Mouse (Mus musculus) hindbrain, embryonic 11.5 days (tissue): ENCODE data around the gene Sbno2. TPM values are rescaled to one million over a fixed set of nuclear protein-coding genes. Genes with fewer than 3 reads are reported as not detected.
A peak's percentile ranks its signal among the peaks of the same experiment; 100 is the strongest.
"Not testable (repeated sequence)": the region's sequence is repeated elsewhere in the genome, so short reads cannot be mapped to it uniquely, and the experiment has no call there.

Source experiments
- ATAC-seq: fragments of 200-750 bp; cut with Nextera tagmentation; 2 replicates; pipeline ENCODE4 v1.8.0; 2017; ENCODE audit warnings: mild to moderate bottlenecking, moderate TSS enrichment, moderate library complexity; ENCODE audit not compliant: low FRiP score
- DNase-seq: peaks from one replicate; pipeline ENCODE4 v3.0.0-alpha.2; 2015; ENCODE audit warnings: low spot score
- H3K27ac ChIP-seq: fragments of 300-500 bp; sonication (generic); 2 replicates; pipeline ENCODE4 v1.5.1; 2014; ENCODE audit warnings: mild to moderate bottlenecking, low read depth, low read length
- H3K27me3 ChIP-seq: fragments of 300-500 bp; sonication (generic); 2 replicates; pipeline ENCODE4 v1.6.1; 2014; ENCODE audit warnings: mild to moderate bottlenecking, low read length, moderate library complexity, mixed read lengths; ENCODE audit not compliant: control insufficient read depth, insufficient read depth
- H3K36me3 ChIP-seq: fragments of 300-500 bp; sonication (generic); 2 replicates; pipeline ENCODE4 v1.6.1; 2014; ENCODE audit warnings: mild to moderate bottlenecking, low read length, moderate library complexity, mixed read lengths; ENCODE audit not compliant: control insufficient read depth, insufficient read depth
- H3K4me1 ChIP-seq: fragments of 300-500 bp; sonication (generic); replicated peaks from 2 replicates; pipeline ENCODE4 v1.6.1; 2014; ENCODE audit warnings: low read length, mixed read lengths; ENCODE audit not compliant: control insufficient read depth, insufficient read depth
- H3K4me2 ChIP-seq: fragments of 300-500 bp; sonication (generic); replicated peaks from 2 replicates; pipeline ENCODE4 v1.6.1; 2014; ENCODE audit warnings: mild to moderate bottlenecking, low read depth, low read length
- H3K4me3 ChIP-seq: fragments of 300-500 bp; sonication (generic); 2 replicates; pipeline ENCODE4 v1.5.1; 2014; ENCODE audit warnings: low read depth, low read length
- H3K9ac ChIP-seq: fragments of 300-500 bp; sonication (generic); 2 replicates; pipeline ENCODE4 v1.6.1; 2014; ENCODE audit warnings: low read depth, low read length
- H3K9me3 ChIP-seq: fragments of 300-500 bp; sonication (generic); 2 replicates; pipeline ENCODE4 v1.6.1; 2016; ENCODE audit warnings: low read length; ENCODE audit not compliant: control insufficient read depth
- WGBS: fragments of 180-500 bp; shearing (Covaris S2); extraction: QIAGEN DNeasy Blood & Tissue Kit; methylation state at CpG from one replicate; pipeline ENCODE4 v1.1.7; 2014; 5-methylcytosine and 5-hydroxymethylcytosine counted together
- polyA plus RNA-seq: library from polyadenylated mRNA; unstranded; fragments of >200 nt; fragmentation: Nextera tagmentation; extraction: Ambion mirVana; gene quantifications from 2 replicates; pipeline ENCODE4 v1.2.1, GENCODE M21; 2014

Sbno2 gene
- polyA plus RNA-seq, 1 experiment from 2014 or later = 9.5 TPM

DNA sequence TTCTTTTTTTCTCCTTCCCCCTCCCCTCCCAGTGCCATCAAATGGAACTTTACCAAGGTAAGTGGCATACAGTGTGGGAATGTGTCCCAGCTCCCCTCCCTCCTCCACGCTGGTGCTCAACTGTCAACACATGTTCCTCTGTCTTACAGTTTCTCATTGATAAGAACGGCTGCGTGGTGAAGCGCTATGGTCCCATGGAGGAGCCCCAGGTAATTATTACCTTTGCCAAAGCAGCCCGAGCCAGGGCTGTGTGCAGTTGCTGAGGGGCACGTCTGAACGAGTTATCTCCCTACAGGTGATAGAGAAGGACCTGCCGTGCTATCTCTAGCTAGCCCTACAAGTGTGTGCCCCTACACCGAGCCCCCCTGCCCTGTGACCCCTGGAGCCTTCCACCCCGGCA is 49.5 kb downstream of the Sbno2 start:
- H3K4me2 ChIP-seq = no peak overlapping the region
- no peak overlapping the region for H3K4me3 ChIP-seq
- peaks cover 3% of the 10 kb centered on the region; the same call in 1 of the 2 replicates for H3K36me3 ChIP-seq
- WGBS = 90% methylated on average over 9 of the region's 10 CpGs
- H3K9ac ChIP-seq = no peak overlapping the region
- DNase-seq (no peak), ATAC-seq (no peak)
- no peaks in the 10 kb centered on the region for H3K27me3 ChIP-seq
- no peaks in the 10 kb centered on the region for H3K9me3 ChIP-seq
- H3K4me1 ChIP-seq = peaks cover 3% of the 10 kb centered on the region
- no peak overlapping the region for H3K27ac ChIP-seq

DNA sequence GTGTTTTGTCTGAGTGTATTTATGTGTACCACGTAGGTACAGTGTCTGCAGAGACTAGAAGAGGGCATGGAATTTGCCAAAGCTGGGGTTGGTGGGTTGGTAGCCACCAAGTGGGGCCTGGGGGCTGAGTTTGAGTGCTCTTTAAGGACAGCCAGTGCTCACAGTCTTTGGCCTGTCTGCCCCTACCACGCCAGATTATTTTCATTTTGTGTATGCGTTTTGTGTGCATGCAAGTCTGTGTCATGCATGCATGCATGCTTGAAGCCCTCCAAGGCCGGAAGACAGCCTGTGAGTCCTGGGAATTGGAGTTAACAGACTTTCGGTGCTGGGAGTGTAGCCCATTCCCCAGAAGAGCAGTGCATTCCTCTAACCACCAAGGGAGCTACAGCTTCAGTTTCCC is 50.0 kb downstream of the Sbno2 start:
- 86% methylated on average over 5 of the region's 5 CpGs for WGBS
- ATAC-seq (no peak), DNase-seq (no peak)
- Histone ChIP-seq H3K9ac (peak overlapping the region; percentile 23), H3K4me2 (peak overlapping the region; percentile 85), H3K27me3 (no peaks in the 10 kb centered on the region), H3K36me3 (peaks cover 3% of the 10 kb centered on the region; the same call in 1 of the 2 replicates), H3K9me3 (no peaks in the 10 kb centered on the region), H3K4me3 (0 out of 2 replicates have a peak overlapping the region, but pooled peaks have one; percentile 89), H3K4me1 (peaks cover 3% of the 10 kb centered on the region), H3K27ac (no peak overlapping the region)

DNA sequence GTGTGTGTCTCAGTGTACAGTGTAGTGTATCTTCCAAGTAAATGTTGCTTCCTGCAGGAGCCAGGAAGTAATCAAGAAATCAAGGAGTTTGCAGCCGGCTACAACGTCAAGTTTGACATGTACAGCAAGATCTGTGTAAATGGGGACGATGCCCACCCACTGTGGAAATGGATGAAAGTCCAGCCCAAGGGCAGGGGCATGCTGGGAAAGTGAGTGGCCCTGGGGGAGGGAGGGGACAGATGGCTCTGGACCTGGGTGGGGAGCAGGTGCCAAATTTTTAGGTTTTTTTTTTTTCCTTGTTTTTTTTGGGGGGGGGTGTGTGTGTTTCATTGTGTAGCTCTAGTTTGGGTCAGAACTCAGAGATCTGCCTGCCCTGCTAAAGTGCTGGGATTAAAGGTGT is 50.5 kb downstream of the Sbno2 start:
- not testable (repeated sequence) for H3K27ac ChIP-seq, DNase-seq, H3K27me3 ChIP-seq, H3K36me3 ChIP-seq, H3K9me3 ChIP-seq, H3K4me1 ChIP-seq, H3K9ac ChIP-seq, ATAC-seq
- Histone ChIP-seq H3K4me3 (peak overlapping the region; percentile 89), H3K4me2 (peak overlapping the region; percentile 85)
- WGBS = 34% methylated on average over 3 of the region's 3 CpGs

DNA sequence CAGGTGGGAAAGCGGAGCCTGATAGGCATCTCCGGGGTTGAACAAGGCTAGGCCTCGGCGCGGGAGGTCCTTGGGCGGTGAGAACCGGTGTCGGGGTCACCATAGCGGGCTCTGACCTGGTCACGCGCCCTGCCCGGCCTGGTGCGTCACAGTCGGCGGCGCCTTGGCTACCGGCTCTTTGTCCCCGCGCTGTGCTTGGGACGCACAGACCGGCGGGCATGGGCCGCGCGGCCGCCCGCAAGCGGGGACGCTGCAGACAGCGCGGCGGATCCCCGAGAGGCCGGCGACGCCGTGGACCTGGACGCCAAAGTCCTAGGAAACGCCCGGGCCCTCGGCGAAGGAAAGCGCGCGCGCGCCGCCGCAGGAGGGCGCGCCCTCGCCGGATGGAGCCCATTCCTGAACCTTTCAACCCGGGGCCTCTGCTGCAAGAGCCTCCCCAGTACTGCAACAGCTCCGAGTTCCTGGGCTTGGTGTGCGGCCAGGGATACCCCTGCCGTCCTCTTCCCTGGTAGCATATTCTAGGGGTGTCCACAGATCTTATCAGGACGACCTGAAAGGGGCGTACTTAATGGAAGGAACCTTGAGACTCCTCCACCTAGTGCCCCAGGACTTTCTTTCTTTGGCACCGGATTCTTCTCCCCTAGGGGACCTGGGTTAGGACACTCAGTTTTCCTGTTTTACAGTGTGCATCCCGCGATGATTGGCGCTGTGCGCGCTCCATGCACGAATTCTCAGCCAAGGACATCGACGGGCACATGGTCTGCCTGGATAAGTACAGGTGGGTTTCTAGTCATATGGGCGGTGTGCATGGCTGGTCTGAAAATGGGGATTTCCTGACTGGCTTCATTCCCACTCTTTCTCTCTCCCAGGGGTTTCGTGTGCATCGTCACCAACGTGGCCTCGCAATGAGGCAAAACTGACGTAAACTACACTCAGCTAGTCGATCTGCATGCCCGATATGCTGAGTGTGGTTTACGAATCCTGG is 51.2 kb downstream of the Sbno2 start:
- Histone ChIP-seq H3K36me3 (peaks cover 3% of the 10 kb centered on the region; the same call in 1 of the 2 replicates), H3K4me3 (peak overlapping the region; percentile 89), H3K4me2 (peak overlapping the region; percentile 85), H3K9ac (peak overlapping the region; percentile 93), H3K4me1 (peaks cover 3% of the 10 kb centered on the region), H3K9me3 (no peaks in the 10 kb centered on the region), H3K27me3 (no peaks in the 10 kb centered on the region), H3K27ac (peak overlapping the region; percentile 98)
- WGBS = 3% methylated on average over 77 of the region's 77 CpGs
- DNase-seq = peak; percentile 79
- ATAC-seq = peak; percentile 69

DNA sequence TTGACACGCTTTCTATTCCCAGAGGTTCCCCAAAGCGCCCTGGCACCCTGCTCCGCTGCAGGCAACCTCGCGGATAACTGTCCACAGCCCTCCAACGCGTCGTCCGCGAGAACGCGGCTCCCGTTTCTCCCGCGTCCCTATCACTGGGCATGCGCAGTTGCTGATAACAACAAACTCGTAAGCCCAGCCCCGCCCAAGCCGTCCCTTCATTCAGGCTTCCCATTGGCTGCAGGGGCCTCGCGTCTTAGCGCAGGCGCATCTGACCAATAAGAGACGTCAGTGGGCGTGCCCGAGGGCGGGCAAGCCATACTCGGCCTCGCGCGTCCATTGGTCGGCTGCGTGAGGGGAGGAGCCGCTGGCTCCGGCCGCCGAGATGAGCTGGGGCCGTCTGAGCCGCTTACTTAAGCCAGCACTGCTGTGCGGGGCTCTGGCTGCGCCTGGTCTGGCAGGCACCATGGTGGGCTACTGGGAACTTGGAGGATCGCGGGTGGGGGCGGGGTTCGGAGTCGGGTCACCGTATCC is 52.1 kb downstream of the Sbno2 start:
- peak overlapping the region; percentile 89 for H3K4me3 ChIP-seq
- peak overlapping the region; percentile 93 for H3K9ac ChIP-seq
- ATAC-seq (peak; percentile 96), DNase-seq (peak; percentile 100)
- no peaks in the 10 kb centered on the region for H3K27me3 ChIP-seq
- peak overlapping the region; percentile 85 for H3K4me2 ChIP-seq
- peaks cover 3% of the 10 kb centered on the region; the same call in 1 of the 2 replicates for H3K36me3 ChIP-seq
- H3K4me1 ChIP-seq = peaks cover 5% of the 10 kb centered on the region
- 0% methylated on average over 47 of the region's 47 CpGs for WGBS
- H3K9me3 ChIP-seq = no peaks in the 10 kb centered on the region
- H3K27ac ChIP-seq = peak overlapping the region; percentile 98

DNA sequence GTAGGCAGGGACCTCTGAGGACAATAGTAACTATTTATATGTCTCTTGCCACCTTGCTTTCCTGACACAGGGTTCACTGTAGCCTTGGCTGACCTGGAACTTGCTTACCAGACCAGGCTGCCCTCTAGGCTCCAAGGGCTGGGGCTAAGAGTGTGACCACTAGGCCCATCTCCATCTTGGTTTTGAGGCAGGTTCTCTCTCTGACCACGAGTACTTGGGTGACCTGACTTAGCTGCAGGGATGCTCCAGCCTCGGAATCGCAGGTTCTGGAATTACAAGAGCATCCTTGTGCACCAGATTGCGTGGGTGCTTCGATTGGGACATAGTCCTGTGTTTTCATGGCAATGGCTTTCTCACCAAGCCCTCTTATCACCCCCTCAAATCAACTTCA is 53.0 kb downstream of the Sbno2 start:
- 87% methylated on average over 5 of the region's 5 CpGs for WGBS
- no peak overlapping the region for H3K4me2 ChIP-seq
- DNase-seq (no peak), ATAC-seq (no peak)
- H3K27ac ChIP-seq = no peak overlapping the region
- H3K4me1 ChIP-seq = peaks cover 11% of the 10 kb centered on the region
- H3K36me3 ChIP-seq = peaks cover 3% of the 10 kb centered on the region; the same call in 1 of the 2 replicates
- no peaks in the 10 kb centered on the region for H3K9me3 ChIP-seq
- H3K9ac ChIP-seq = no peak overlapping the region
- no peaks in the 10 kb centered on the region for H3K27me3 ChIP-seq
- no peak overlapping the region for H3K4me3 ChIP-seq

DNA sequence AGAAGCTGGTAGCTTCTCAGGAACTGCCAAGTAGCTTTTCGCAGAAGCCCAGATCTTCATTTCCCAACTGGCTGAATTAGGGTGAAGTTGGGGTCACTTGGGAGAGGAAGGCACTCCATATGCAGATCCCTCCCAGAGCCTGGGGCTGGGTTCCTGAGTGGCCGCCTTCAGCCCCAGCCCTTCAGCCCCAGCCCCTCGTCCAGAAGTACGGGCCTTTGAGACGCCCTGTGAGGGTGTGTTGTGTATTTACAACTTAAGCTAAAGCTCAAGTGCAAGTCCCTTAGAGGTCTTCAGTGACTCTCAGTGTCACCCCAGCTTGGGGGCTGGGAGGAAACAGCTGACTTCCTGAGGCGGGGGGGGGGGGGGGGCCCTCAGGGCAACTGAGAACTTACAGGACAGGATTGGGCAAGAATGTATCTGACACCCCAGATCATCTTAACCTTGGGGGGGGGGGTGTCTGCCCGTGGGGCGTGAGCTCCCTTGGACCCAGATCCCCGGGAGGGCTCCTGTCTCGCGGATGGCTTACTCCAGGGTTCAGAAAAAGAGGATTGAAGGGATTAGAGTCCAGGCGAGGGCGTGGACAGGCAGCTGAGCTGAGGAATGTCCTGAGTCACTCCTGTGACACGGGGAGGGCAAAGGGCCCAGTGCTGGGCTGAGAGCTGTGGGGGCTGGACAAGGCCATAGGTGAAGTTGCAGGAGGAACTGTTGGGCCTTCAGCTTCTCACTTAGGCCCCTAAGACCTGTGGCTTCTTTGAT is 53.6 kb downstream of the Sbno2 start:
- no peak overlapping the region for H3K4me3 ChIP-seq
- H3K9ac ChIP-seq = no peak overlapping the region
- ATAC-seq (no peak), DNase-seq (no peak)
- 0 out of 2 replicates have a peak overlapping the region, but pooled peaks have one; percentile 36 for H3K27ac ChIP-seq
- H3K27me3 ChIP-seq = no peaks in the 10 kb centered on the region
- H3K4me2 ChIP-seq = no peak overlapping the region
- H3K4me1 ChIP-seq = peaks cover 11% of the 10 kb centered on the region
- H3K9me3 ChIP-seq = no peaks in the 10 kb centered on the region
- peaks cover 3% of the 10 kb centered on the region; the same call in 1 of the 2 replicates for H3K36me3 ChIP-seq
- 34% methylated on average over 13 of the region's 14 CpGs for WGBS

DNA sequence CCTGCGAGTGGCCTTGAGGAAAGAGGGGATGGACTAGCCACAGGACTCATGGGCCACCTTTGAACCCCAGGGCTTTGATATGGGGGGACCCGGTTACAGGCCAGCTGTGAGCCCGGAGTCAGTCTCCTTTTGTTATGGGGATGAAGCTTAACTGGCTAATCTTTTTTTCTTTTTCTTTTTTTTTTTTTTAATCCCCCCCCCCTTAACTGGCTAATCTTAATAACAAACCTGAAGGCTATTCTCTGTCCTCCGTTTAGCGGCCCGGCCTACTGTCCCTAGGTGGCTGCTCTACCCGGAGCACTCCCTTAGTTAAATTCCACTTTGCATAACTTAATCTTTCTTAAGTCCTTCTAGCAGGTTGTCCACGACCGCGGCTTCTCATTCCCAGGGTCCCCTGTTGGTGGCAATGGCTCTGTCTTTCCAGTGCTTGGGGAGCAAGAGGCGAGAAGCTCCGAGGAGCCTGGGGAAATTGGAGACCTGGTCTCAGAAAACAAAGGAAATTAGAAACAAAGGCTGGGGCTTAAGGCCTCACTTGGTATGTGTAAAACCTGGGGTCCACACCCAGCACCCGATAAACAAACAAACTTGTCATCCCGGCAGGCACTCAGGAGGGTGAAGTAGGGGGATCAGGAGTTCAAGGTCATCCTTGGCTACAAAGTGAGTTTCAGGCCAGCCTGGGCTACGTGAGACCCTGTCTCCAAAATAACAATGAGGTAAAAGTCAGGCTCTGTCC is 54.3 kb downstream of the Sbno2 start:
- Histone ChIP-seq H3K4me3 (no peak overlapping the region), H3K27ac (0 out of 2 replicates have a peak overlapping the region, but pooled peaks have one; percentile 36), H3K27me3 (no peaks in the 10 kb centered on the region), H3K9ac (no peak overlapping the region), H3K4me1 (peaks cover 11% of the 10 kb centered on the region), H3K9me3 (no peaks in the 10 kb centered on the region), H3K36me3 (no peaks in the 10 kb centered on the region), H3K4me2 (no peak overlapping the region)
- DNase-seq (no peak), ATAC-seq (no peak)
- WGBS = 15% methylated on average over 15 of the region's 15 CpGs
